Mouse (Mus musculus) 416B (cell line): ENCODE measurements around the gene Adcyap1.

Experiments
- DNase-seq: peaks from one replicate; pipeline ENCODE4 v3.0.0; 2011; ENCODE audit warnings: low read depth

Adcyap1 gene

DNA sequence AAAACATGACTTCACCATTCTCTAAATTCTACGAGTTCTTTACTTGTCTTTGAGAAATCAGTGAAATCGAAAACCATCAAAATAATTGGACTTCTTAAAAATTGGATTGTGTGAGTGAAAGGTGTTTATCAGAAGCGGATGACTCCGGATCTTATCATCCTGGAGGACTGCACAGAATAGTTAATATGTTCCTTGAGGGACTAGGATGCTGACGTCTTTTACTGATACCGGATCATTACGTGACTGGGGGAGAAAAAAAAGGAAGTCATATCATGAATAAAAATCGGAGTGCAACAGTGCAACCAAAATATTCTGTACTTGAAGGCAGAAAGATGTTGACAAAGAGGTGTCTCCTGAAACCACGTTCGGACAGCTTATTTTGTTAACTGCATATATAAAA lies at the start of gene Adcyap1:
Gene Adcyap1 (plus strand): TSS at position 301 of the 400 bp plus-strand sequence.
- no peak for DNase-seq

DNA sequence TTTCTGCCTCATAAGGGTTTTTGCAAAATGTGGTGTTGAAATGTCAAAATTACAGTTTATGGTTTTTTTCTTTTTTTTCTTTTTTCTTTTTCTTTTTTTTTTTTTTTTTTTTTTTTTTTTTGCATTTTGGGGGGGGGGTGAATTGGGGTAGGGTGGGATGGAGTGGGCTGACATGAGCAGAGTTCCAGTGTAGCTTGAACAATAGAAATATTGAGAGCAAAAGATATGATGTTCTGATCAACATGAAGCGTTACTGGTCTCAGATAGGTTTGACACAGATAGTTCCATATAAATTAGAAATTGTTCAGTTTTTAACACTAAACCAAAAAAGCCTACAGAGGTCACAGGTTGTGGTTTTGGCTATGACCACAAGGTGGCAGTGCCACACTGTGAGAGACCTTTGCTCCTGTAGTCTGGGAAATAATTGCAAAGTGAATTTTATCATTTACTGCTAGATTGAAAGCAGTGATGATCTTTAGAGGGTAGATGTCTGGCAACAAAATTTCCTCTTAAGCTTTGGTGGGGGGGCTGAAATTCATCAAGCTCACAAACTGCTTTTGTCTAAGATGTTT lies 40.5 kb upstream of the Adcyap1 start:
- DNase-seq: peak; percentile 51

DNA sequence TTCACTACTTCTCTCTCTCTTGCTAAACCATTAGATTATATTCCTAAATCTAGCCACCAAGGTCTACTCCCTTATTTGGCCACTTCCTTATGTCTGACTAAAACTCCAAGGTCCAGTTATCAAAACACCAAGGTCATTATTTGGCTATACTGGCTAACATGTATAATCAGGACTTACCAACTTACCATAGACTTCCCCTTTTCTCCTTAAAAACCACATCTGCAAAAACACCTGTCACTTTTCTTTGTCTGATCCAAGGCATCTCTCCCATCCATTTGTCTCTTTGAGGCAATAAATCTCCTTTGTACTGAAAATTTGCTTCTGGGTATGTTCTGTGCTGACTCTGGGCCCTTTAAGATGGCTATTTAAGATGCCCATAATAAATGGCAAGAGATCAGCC lies 29.2 kb upstream of the Adcyap1 start:
- peak; percentile 5 for DNase-seq

DNA sequence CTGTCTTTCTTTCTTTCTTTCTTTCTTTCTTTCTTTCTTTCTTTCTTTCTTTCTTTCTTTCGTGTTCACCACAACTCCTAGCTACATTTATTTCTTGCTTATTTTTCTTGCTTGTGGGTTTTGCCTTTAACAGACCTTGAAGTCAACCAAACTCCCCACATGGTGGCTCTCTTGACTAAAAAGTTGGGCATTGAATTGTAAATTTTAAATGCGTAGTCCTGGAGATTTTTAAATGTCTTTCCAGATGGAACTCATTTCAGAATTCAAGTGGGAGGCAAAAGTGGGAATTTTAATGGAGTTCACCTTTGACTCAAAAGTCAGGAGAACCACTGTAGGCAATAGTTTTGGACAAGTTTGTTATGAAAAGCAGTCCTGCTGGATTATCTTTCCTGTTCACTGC lies 2.0 kb upstream of the Adcyap1 start:
- no peak for DNase-seq

DNA sequence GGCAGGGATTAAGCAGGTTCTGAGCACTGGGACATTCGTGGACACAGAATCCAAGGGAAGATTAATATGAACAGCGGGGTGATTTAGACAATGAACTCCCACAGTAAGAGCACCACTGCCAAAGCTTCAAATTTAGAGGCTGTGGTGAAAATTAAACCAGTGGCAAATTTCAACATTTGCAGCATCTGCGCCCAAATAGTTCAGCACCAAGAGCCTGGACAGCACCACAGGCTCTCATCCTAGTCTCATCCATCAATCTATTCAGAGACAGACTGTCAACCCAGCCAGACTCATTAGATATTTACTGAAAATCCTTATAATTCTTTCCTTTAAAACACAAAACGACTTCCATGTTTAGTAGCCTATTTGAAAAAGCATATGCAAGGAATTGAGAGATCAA lies 604 bp upstream of the Adcyap1 start:
- DNase-seq: no peak

DNA sequence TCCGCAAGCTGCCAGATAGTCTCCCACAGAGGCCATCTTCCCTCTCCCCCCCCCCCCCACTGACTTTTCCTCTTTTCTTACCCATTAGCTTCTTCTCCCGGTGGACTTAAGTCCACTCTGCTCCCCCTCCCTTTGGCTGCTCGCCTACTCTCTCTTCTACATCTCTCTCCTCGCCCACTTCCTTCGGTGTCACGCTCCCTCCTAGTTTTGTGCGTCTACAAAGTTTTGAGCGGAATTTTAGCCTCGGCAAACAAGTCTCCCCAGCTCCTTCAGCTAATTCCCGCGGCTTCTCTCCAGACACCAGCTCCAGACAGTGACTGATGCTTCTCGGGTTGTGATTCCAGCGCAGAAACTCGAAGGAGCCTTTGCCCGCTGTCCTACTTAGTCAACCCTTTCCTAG lies 401 bp downstream of the Adcyap1 start:
- DNase-seq: no peak

DNA sequence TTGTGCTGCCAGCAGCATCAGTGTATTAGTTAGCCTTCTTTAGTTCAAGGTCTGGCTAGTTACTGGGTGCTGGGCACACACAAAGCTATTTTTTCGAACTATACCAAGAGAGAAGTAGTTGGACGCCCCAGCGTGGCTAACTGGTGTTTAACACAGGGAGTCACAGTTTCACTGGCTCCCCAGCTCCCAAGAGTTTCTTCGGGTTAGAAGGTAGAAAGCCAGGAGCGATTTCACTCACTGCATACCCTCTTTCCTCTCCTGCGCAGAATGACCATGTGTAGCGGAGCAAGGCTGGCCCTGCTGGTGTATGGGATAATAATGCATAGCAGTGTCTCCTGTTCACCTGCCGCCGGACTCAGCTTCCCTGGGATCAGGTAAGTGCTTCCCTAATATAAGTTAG lies 930 bp downstream of the Adcyap1 start:
- DNase-seq: no peak

DNA sequence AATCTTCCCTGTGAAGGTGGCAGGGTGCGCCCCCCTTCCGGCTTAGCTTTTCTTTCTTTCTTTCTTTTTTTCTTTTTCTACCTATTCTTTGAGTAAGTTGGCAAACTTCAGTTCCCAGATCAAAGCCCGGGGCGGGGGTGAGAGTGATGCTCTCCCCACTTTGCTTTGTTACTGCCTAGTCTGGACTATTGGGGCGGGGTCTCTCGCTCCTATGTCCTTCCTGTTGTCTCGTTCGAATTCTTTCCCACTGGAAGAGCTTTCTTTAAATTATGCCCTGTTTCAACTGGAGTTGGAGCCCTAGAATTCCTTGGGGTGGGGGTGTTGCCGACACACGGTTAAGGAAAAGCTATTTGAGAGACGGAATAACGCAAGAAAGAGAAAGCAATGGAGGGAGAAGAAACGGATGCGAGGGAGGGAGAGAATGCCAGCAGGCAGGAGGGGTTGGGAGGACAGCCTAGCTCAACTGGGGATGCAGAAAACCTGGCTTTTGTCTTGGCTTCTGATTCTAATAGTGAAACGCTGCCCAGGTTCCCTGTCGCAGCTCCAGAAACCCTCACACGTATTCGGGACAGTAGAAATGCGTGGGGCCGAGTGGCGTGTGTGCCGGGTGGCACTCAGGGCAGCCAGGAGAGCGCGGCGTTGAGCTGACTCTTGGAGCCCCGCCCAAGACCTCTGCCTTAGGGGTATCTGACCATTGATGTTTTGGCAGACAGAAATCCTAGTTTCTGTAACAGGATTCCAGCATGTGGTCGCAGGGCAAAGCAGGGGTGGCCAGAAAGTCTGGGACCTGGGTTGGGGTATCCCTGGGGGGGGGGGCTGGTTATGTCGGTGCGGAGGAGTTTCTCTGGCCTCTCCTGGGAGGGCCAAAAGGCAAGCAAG lies 1.8 kb downstream of the Adcyap1 start:
- DNase-seq: no peak

DNA sequence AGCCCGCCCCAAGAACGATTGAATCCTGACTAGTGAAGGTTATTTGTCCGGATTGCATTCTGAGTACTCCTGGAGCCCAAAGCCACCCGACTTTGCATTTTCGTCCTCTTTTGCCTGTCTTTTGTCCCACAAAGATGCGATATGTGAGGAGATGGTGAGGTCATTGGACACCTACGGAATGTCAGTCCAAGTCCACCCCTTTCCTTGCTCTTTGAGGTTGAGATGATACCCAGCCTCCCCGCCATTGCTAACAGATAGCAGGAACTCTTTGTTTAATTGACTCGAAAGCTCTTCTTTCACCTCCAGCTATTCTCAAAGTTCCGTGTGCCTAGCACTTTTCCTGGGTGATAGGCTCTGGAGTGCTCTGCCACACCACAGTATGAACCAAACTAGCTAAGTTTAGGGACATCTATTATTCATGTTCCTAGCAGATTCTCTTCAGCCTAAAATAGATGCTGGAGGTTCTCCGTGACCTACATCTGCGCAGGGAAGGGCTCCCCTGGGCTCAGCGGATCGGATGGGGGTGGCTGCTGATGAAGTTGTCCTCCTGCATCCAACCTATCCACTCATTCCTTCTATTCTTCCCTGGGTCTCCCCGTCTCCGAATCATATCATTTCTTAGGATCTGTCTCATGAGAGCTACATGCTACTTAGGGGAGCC lies 2.6 kb downstream of the Adcyap1 start:
- DNase-seq: no peak

DNA sequence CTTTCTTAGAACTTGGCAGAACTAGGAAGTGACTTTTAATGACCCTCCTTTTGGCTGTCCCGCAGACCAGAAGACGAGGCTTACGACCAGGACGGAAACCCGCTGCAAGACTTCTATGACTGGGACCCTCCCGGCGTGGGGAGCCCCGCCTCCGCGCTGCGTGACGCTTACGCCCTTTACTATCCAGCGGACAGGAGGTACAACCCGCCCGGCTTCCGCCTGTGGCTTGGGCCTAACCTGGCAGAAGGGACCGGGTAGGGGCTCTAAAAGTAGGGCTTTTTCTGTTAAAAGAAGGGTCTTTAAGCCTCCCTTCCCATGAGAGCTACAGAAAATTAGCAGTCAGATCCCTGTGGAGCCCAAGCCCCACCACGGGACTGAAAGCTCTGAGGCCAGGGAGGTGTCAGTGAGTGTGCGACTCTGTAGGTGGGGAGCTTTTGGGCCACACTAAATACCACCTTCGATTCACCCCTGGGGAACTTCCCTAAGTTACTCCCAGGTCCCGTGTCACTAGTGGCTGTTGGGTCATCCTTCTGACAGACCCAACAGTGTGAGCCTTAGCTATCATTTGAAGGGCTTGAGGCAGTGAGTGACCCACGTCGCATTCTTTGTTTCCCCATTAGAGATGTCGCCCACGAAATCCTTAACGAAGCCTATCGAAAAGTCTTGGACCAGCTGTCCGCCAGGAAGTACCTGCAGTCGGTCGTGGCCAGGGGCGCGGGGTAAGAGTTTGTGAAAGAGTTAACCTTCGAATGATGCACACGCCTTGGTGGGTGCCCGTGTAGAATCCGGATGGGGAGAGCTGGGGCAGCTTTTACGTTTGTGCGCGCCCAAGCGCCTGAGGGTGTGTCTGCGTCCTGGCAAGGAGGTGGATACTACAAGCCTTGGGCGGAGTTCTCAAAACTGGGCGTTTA lies 3.6 kb downstream of the Adcyap1 start:
- DNase-seq: no peak

DNA sequence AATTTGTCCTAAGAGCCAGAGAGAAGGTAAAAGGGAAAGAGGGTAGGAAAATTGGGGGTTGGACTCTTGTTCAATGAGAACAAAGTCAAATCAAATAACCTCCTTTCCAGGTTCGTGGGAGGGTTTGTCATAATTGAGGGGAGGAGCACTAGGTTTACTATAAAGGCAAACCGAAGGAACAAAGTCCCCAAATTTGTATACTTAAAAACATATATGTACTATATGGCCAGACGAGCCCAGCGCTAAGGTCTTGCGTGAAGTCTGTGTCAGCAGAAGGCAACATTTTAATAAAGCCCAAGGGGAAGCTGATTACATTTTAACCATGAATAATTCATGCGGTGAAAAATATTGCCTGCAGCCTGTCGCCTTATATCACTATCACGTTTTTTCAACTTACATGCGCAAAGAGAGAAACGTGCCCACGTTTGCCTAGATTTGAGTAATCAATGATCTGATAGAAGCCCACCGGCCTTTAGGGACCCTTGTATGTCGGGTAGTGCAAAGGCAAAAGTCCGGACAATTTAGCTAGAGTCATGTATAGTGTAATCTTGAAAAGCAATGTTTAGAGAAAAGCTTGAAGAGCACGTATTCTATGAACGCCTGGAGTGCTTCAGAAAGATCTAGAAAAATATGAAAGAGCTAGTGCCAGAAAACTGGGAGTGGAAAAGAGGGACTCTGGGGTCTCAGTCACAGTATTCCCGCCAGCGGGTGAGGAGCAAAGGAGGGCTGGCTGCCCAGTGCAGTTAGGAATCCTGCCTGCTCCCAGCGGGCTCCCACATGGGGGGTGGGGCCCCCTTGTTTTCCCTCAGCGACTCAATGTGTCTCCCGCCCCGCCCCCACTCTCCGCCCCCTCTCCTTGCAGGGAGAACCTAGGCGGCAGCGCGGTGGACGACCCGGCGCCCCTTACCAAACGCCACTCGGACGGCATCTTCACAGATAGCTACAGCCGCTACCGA lies 4.5 kb downstream of the Adcyap1 start:
- no peak for DNase-seq

DNA sequence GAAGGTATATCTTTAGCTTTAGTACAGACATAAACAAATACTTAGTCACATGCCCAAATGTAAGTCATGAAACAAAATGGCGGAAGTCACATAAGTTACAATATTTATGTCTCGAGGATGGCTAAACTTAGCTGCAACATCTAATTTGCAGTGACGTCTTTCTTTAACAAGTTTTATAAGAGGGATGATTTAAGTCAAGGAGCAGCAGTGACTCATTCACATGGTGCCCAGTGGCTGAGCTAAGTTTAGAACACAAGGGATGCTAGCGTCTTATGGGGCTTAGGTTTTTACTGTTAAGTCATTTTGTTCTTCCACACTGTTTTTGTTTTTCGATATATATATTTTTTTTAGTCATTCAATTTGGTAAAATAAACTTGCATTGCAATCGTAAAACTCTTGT lies 19.0 kb downstream of the Adcyap1 start:
- DNase-seq: no peak

DNA sequence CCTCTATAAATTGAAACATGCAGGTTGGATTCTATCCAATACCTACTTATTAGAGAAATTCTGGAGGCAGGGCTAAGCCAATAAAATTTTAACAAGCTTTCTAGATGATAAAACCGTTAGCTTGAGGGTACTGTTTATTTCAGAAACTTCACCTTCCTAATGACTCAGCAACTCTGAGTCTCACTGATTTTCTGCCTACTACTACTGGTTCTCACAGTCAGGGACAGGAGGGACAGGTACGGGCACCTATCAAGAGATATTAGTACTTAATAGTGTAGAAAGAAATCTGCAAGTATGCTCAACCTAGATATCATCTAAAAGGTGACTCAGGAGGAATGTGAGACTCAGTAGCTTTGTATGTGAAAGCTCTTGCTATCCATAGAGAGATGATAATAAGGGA lies 19.8 kb downstream of the Adcyap1 start:
- DNase-seq: no peak

DNA sequence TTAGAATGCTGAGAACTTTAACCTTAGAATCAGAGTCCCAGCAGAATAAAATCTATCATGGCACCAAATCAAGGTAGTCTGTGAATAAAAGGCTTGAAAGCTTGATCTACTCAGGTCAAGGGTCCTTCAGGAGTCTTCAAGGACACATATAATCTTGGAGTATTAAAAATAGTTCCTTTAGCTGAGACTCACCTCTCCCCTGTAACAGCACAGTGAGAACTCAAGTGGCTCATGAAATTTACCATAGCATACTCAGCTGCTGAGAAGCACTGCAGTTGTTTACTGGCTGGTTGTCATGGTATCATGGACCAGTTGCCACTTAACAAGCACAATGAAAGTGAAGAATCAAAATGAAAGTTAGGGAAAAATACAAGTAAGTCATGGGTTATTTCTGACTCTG lies 38.5 kb downstream of the Adcyap1 start:
- no peak for DNase-seq
